Mouse (Mus musculus) mouse embryonic stem cell (cell line): Measurements from ENCODE around the gene Dmtf1.

Source experiments
- in situ Hi-C, 2 experiments: fragments of 300-500 bp; cut with MboI; formaldehyde crosslinking; loops; 1 replicate in 1 of 2; 3 replicates in 1 of 2; pipeline ENCODE4 v1.14.3; 2019 to 2020; ENCODE audit warnings: low sequenced_read_pairs in 2 of 2, low pct_unique_long_range_greater_than_20kb in 1 of 2, mixed read lengths in 1 of 2; ENCODE audit not compliant: unreplicated experiment in 1 of 2

The Dmtf1 gene

GRCm38 (mm10) chr5:9069599-9070209, 91.9 kb downstream of the Dmtf1 start:
- in situ Hi-C loops: no loop called here

- in situ Hi-C loops: no loop called here
These were observed 92.7 kb downstream of the Dmtf1 start for GRCm38 (mm10) chr5:9068886-9069285.
